Mouse (Mus musculus): ENCODE results near the gene AC109138.7. TPM values are rescaled to one million over a fixed set of nuclear protein-coding genes. Genes with fewer than 3 reads are reported as not detected.

The AC109138.7 gene
- polyA plus RNA-seq, 1 experiment = not detected

- H3K27me3 ChIP-seq (ENCODE audit: control insufficient read depth, insufficient read depth, low read length) = no peaks in the 10 kb centered on the region
- TF ChIP-seq CTCF (IDR thresholded peaks at IDR 0.05; ENCODE audit: borderline replicate concordance, control insufficient read depth, extremely low read depth, insufficient read depth, low read length, poor library complexity) (peak; percentile 95), POLR2A (IDR thresholded peaks at IDR 0.05; ENCODE audit: control insufficient read depth, extremely low read depth, insufficient read depth, low read length, poor library complexity) (no peak)
- no peak overlapping the region for H3K4me3 ChIP-seq (ENCODE audit: control insufficient read depth, insufficient read depth, low read length)
- 15% methylated on average over 2 of the region's 2 CpGs for WGBS
- peak; percentile 58 for DNase-seq
- H3K27ac ChIP-seq (ENCODE audit: control insufficient read depth, insufficient read depth, low read length) = no peak overlapping the region
- peaks cover 28% of the 10 kb centered on the region for H3K4me1 ChIP-seq (replicated peaks; ENCODE audit: control insufficient read depth, insufficient read depth, low read length)
- no peaks in the 10 kb centered on the region for H3K36me3 ChIP-seq (ENCODE audit: control insufficient read depth, insufficient read depth, low read length)
Measured at GRCm38 (mm10) chr19:4206971-4207370, 7.2 kb upstream of the AC109138.7 start.

GRCm38 (mm10) chr19:4208563-4208962, 5.6 kb upstream of the AC109138.7 start:
- Histone ChIP-seq H3K4me3 (ENCODE audit: control insufficient read depth, insufficient read depth, low read length) (no peak overlapping the region), H3K36me3 (ENCODE audit: control insufficient read depth, insufficient read depth, low read length) (no peaks in the 10 kb centered on the region), H3K4me1 (replicated peaks; ENCODE audit: control insufficient read depth, insufficient read depth, low read length) (peaks cover 25% of the 10 kb centered on the region), H3K27me3 (ENCODE audit: control insufficient read depth, insufficient read depth, low read length) (peaks cover 5% of the 10 kb centered on the region), H3K27ac (ENCODE audit: control insufficient read depth, insufficient read depth, low read length) (no peak overlapping the region)
- TF ChIP-seq CTCF (IDR thresholded peaks at IDR 0.05; ENCODE audit: borderline replicate concordance, control insufficient read depth, extremely low read depth, insufficient read depth, low read length, poor library complexity) = no peak
- TF ChIP-seq POLR2A (IDR thresholded peaks at IDR 0.05; ENCODE audit: control insufficient read depth, extremely low read depth, insufficient read depth, low read length, poor library complexity) = no peak
- 79% methylated on average over 5 of the region's 5 CpGs for WGBS
- DNase-seq = no peak

GRCm38 (mm10) chr19:4211891-4212588, 2.1 kb upstream of the AC109138.7 start:
- no peak for DNase-seq
- TF ChIP-seq POLR2A (IDR thresholded peaks at IDR 0.05; ENCODE audit: control insufficient read depth, extremely low read depth, insufficient read depth, low read length, poor library complexity) (no peak), CTCF (IDR thresholded peaks at IDR 0.05; ENCODE audit: borderline replicate concordance, control insufficient read depth, extremely low read depth, insufficient read depth, low read length, poor library complexity) (no peak)
- 84% methylated on average over 4 of the region's 4 CpGs for WGBS
- Histone ChIP-seq H3K36me3 (ENCODE audit: control insufficient read depth, insufficient read depth, low read length) (no peaks in the 10 kb centered on the region), H3K27ac (ENCODE audit: control insufficient read depth, insufficient read depth, low read length) (no peak overlapping the region), H3K27me3 (ENCODE audit: control insufficient read depth, insufficient read depth, low read length) (peaks cover 27% of the 10 kb centered on the region), H3K4me1 (replicated peaks; ENCODE audit: control insufficient read depth, insufficient read depth, low read length) (peaks cover 26% of the 10 kb centered on the region), H3K4me3 (ENCODE audit: control insufficient read depth, insufficient read depth, low read length) (no peak overlapping the region)

- peaks cover 32% of the 10 kb centered on the region for H3K4me1 ChIP-seq (replicated peaks; ENCODE audit: control insufficient read depth, insufficient read depth, low read length)
- WGBS = 17% methylated on average over 9 of the region's 9 CpGs
- no peaks in the 10 kb centered on the region for H3K36me3 ChIP-seq (ENCODE audit: control insufficient read depth, insufficient read depth, low read length)
- H3K27ac ChIP-seq (ENCODE audit: control insufficient read depth, insufficient read depth, low read length) = no peak overlapping the region
- peaks cover 27% of the 10 kb centered on the region for H3K27me3 ChIP-seq (ENCODE audit: control insufficient read depth, insufficient read depth, low read length)
- DNase-seq = no peak
- TF ChIP-seq CTCF (IDR thresholded peaks at IDR 0.05; ENCODE audit: borderline replicate concordance, control insufficient read depth, extremely low read depth, insufficient read depth, low read length, poor library complexity) = no peak
- no peak for TF ChIP-seq POLR2A (IDR thresholded peaks at IDR 0.05; ENCODE audit: control insufficient read depth, extremely low read depth, insufficient read depth, low read length, poor library complexity)
- 0 out of 2 replicates have a peak overlapping the region, but pooled peaks have one; percentile 64 for H3K4me3 ChIP-seq (ENCODE audit: control insufficient read depth, insufficient read depth, low read length)
Measured at GRCm38 (mm10) chr19:4213524-4213974, 608 bp upstream of the AC109138.7 start.

- under 1% methylated on average over 65 of the region's 81 CpGs for WGBS
- no peak for TF ChIP-seq POLR2A (IDR thresholded peaks at IDR 0.05; ENCODE audit: control insufficient read depth, extremely low read depth, insufficient read depth, low read length, poor library complexity)
- TF ChIP-seq CTCF (IDR thresholded peaks at IDR 0.05; ENCODE audit: borderline replicate concordance, control insufficient read depth, extremely low read depth, insufficient read depth, low read length, poor library complexity) = no peak
- no peak for DNase-seq
- Histone ChIP-seq H3K27me3 (ENCODE audit: control insufficient read depth, insufficient read depth, low read length) (peaks cover 27% of the 10 kb centered on the region), H3K27ac (ENCODE audit: control insufficient read depth, insufficient read depth, low read length) (peak overlapping the region; percentile 10; the same call in 1 of the 2 replicates), H3K4me1 (replicated peaks; ENCODE audit: control insufficient read depth, insufficient read depth, low read length) (peaks cover 36% of the 10 kb centered on the region), H3K36me3 (ENCODE audit: control insufficient read depth, insufficient read depth, low read length) (no peaks in the 10 kb centered on the region), H3K4me3 (ENCODE audit: control insufficient read depth, insufficient read depth, low read length) (peak overlapping the region; percentile 64)
Measured at GRCm38 (mm10) chr19:4214771-4215450, 754 bp downstream of the AC109138.7 start.

- H3K36me3 ChIP-seq (ENCODE audit: control insufficient read depth, insufficient read depth, low read length) = no peaks in the 10 kb centered on the region
- DNase-seq = no peak
- 3% methylated on average over 19 of the region's 21 CpGs for WGBS
- no peak overlapping the region for H3K27ac ChIP-seq (ENCODE audit: control insufficient read depth, insufficient read depth, low read length)
- TF ChIP-seq POLR2A (IDR thresholded peaks at IDR 0.05; ENCODE audit: control insufficient read depth, extremely low read depth, insufficient read depth, low read length, poor library complexity) (no peak), CTCF (IDR thresholded peaks at IDR 0.05; ENCODE audit: borderline replicate concordance, control insufficient read depth, extremely low read depth, insufficient read depth, low read length, poor library complexity) (no peak)
- H3K4me1 ChIP-seq (replicated peaks; ENCODE audit: control insufficient read depth, insufficient read depth, low read length) = peaks cover 41% of the 10 kb centered on the region
- H3K27me3 ChIP-seq (ENCODE audit: control insufficient read depth, insufficient read depth, low read length) = peaks cover 27% of the 10 kb centered on the region
- H3K4me3 ChIP-seq (ENCODE audit: control insufficient read depth, insufficient read depth, low read length) = peak overlapping the region; percentile 64
Measured at GRCm38 (mm10) chr19:4215451-4215840, 1.3 kb downstream of the AC109138.7 start.
